Mouse (Mus musculus) thymus, postnatal 0 days (tissue): ENCODE measurements around the gene Vmn1r117. TPM values are rescaled to one million over a fixed set of nuclear protein-coding genes. Genes with fewer than 3 reads are reported as not detected.
"Not testable (repeated sequence)": the region's sequence is repeated elsewhere in the genome, so short reads cannot be mapped to it uniquely, and the experiment has no call there.

ENCODE experiments used
- DNase-seq: peaks from one replicate; pipeline ENCODE4 v3.0.0-alpha.2; 2015; ENCODE audit warnings: low spot score
- polyA plus RNA-seq: library from polyadenylated mRNA; unstranded; fragments of >200 nt; fragmentation: Nextera tagmentation; extraction: Ambion mirVana; gene quantifications from 2 replicates; pipeline ENCODE4 v1.2.1, GENCODE M21; 2015

Gene Vmn1r117
- not detected in 2 replicates for polyA plus RNA-seq

GRCm38 (mm10) chr7:20884021-20884420 lies at the start of gene Vmn1r117:
TSS of gene Vmn1r117 (minus strand) at chr7:20884121.
- DNase-seq, result not testable (repeated sequence)

GRCm38 (mm10) chr7:20912247-20912646 lies 28.3 kb upstream of the Vmn1r117 start, which contains the start of gene Vmn1r118:
TSS of gene Vmn1r118 (minus strand) at chr7:20912347.
- DNase-seq, result not testable (repeated sequence)

- not testable (repeated sequence) for DNase-seq
Observed at GRCm38 (mm10) chr7:20871956-20872355, 12.0 kb downstream of the Vmn1r117 start, which contains the start of gene Vmn1r116. TSS of gene Vmn1r116 (plus strand) at chr7:20872256.

- DNase-seq, result not testable (repeated sequence)
Observed at GRCm38 (mm10) chr7:20844885-20845284, 39.0 kb downstream of the Vmn1r117 start, which contains the start of gene Vmn1r115. TSS of gene Vmn1r115 (minus strand) at chr7:20844985.

Other genes with a start within 250 kb of the Vmn1r117 start
- not detected in 2 replicates for gene Vmn1r107, start 215.2 kb downstream of the Vmn1r117 start, polyA plus RNA-seq
- not detected in 2 replicates for gene Vmn1r111, start 180.9 kb downstream of the Vmn1r117 start, polyA plus RNA-seq
- not detected in 2 replicates for gene Gm10668, start 153.5 kb downstream of the Vmn1r117 start, polyA plus RNA-seq
- not detected in 2 replicates for gene Vmn1r112, start 112.9 kb downstream of the Vmn1r117 start, polyA plus RNA-seq
- gene Vmn1r113, start 96.8 kb downstream of the Vmn1r117 start, polyA plus RNA-seq, result not detected in 2 replicates
- gene Vmn1r114, start 71.9 kb downstream of the Vmn1r117 start, polyA plus RNA-seq, result not detected in 2 replicates
- not detected in 2 replicates for gene Vmn1r115, start 39.1 kb downstream of the Vmn1r117 start, polyA plus RNA-seq
- not detected in 2 replicates for gene Vmn1r116, start 11.9 kb downstream of the Vmn1r117 start, polyA plus RNA-seq
- gene Vmn1r118, start 28.2 kb upstream of the Vmn1r117 start, polyA plus RNA-seq, result not detected in 2 replicates
- gene Vmn1r119, start 128.3 kb upstream of the Vmn1r117 start, polyA plus RNA-seq, result not detected in 2 replicates
- gene Vmn1r120, start 169.7 kb upstream of the Vmn1r117 start, polyA plus RNA-seq, result not detected in 2 replicates
- not detected in 2 replicates for gene Vmn1r121, start 214.4 kb upstream of the Vmn1r117 start, polyA plus RNA-seq